Mouse (Mus musculus) heart, postnatal 4 days (tissue): ENCODE measurements around the gene Lrguk. TPM values are rescaled to one million over a fixed set of nuclear protein-coding genes. Genes with fewer than 3 reads are reported as not detected.

ENCODE experiments used
- DNase-seq: peaks from one replicate; pipeline ENCODE4 v3.0.0; 2021
- total RNA-seq, 2 experiments: library from RNA; stranded (reverse); gene quantifications; 2 replicates each; pipeline ENCODE4 v1.2.3; 2021

Gene Lrguk
- total RNA-seq, 2 experiments from 2014 or later, result 0.21 to 0.25 TPM

GRCm38 (mm10) chr6:34067271-34067670 lies 38.0 kb downstream of the Lrguk start:
- no peak for DNase-seq

GRCm38 (mm10) chr6:34071936-34072335 lies 42.7 kb downstream of the Lrguk start:
- no peak for DNase-seq

- no peak for DNase-seq
Measured at GRCm38 (mm10) chr6:34073931-34074442, 44.7 kb downstream of the Lrguk start.

GRCm38 (mm10) chr6:34075520-34075919 lies 46.3 kb downstream of the Lrguk start:
- no peak for DNase-seq

GRCm38 (mm10) chr6:34083471-34083870 lies 54.2 kb downstream of the Lrguk start:
- DNase-seq, result no peak

- no peak for DNase-seq
Measured at GRCm38 (mm10) chr6:34087701-34088100, 58.5 kb downstream of the Lrguk start.

GRCm38 (mm10) chr6:34088986-34089385 lies 59.7 kb downstream of the Lrguk start:
- no peak for DNase-seq

GRCm38 (mm10) chr6:34091537-34091936 lies 62.3 kb downstream of the Lrguk start:
- no peak for DNase-seq

GRCm38 (mm10) chr6:34096274-34096673 lies 67.0 kb downstream of the Lrguk start:
- no peak for DNase-seq

- no peak for DNase-seq
Measured at GRCm38 (mm10) chr6:34096905-34097304, 67.7 kb downstream of the Lrguk start.

- DNase-seq, result no peak
Measured at GRCm38 (mm10) chr6:34099725-34100124, 70.5 kb downstream of the Lrguk start.

- DNase-seq, result no peak
Measured at GRCm38 (mm10) chr6:34101531-34102396, 72.5 kb downstream of the Lrguk start.

GRCm38 (mm10) chr6:34103251-34103920 lies 74.1 kb downstream of the Lrguk start:
- DNase-seq, result no peak

GRCm38 (mm10) chr6:34110571-34110970 lies 81.3 kb downstream of the Lrguk start:
- DNase-seq, result no peak

GRCm38 (mm10) chr6:34111406-34111805 lies 82.2 kb downstream of the Lrguk start:
- no peak for DNase-seq

GRCm38 (mm10) chr6:34116838-34117478 lies 87.7 kb downstream of the Lrguk start:
- no peak for DNase-seq

- no peak for DNase-seq
Measured at GRCm38 (mm10) chr6:34124401-34124800, 95.2 kb downstream of the Lrguk start.

GRCm38 (mm10) chr6:34129261-34129660 lies 100.0 kb downstream of the Lrguk start:
- no peak for DNase-seq

GRCm38 (mm10) chr6:34132391-34132790 lies 103.1 kb downstream of the Lrguk start:
- DNase-seq, result no peak

GRCm38 (mm10) chr6:34138366-34138765 lies 109.1 kb downstream of the Lrguk start:
- no peak for DNase-seq

- DNase-seq, result no peak
Measured at GRCm38 (mm10) chr6:34142931-34143330, 113.7 kb downstream of the Lrguk start.

GRCm38 (mm10) chr6:34146042-34146441 lies 116.8 kb downstream of the Lrguk start:
- DNase-seq, result no peak

- no peak for DNase-seq
Measured at GRCm38 (mm10) chr6:34148021-34148420, 118.8 kb downstream of the Lrguk start.
